Mouse (Mus musculus): ENCODE measurements at regions not wholly inside any gene's neighbourhood (a gene's known extent, or its start where the extent isn't known, plus 50 kb on each side); places are given as distances from the start of the nearest gene placed in this dataset.

DNA sequence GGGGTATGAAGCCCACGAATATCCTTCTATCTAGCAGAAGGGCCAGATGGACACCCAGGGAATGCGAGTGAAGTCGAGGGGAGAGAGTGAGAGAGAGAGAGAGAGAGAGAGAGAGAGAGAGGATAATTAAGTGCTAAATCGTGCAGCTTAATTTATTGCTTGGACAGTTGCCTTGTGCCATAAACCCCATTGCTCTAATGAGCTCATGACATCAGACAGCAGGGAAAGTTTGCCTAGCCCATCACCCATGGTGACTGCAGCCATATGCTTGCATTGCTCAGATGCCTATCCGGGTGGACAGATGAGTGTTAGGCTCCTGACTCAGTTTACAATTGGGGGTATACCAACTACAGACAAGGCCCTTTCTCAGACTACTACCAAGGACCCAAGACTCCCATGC lies 134.6 kb upstream of the Smim23 start:
- no peak for TF ChIP-seq POLR2A (IDR thresholded peaks at IDR 0.05; ENCODE audit: borderline replicate concordance, insufficient read depth, low read length)
- TF ChIP-seq CTCF (IDR thresholded peaks at IDR 0.05; ENCODE audit: borderline replicate concordance, insufficient read depth, low read depth, low read length) = no peak

Measured in cerebellum, adult 2 months (tissue).